Mouse (Mus musculus) lung, postnatal 36 days (tissue): ENCODE data around the gene Ddx54.
A peak's percentile ranks its signal among the peaks of the same experiment; 100 is the strongest.

Experiments used
- DNase-seq: peaks from one replicate; pipeline ENCODE4 v3.0.0; 2022; ENCODE audit warnings: mixed read lengths

Gene Ddx54

GRCm38 (mm10) chr5:120612822-120613604, 474 bp downstream of the Ddx54 start:
- peak; percentile 100 for DNase-seq

- peak; percentile 34 for DNase-seq
Measured at GRCm38 (mm10) chr5:120615903-120616302, 3.4 kb downstream of the Ddx54 start.

- DNase-seq, result no peak
Measured at GRCm38 (mm10) chr5:120618778-120619177, 6.2 kb downstream of the Ddx54 start.

GRCm38 (mm10) chr5:120619201-120619600, 6.7 kb downstream of the Ddx54 start:
- peak; percentile 53 for DNase-seq

- peak; percentile 81 for DNase-seq
Measured at GRCm38 (mm10) chr5:120620375-120621077, 8.0 kb downstream of the Ddx54 start.

- no peak for DNase-seq
Measured at GRCm38 (mm10) chr5:120621078-120621765, 8.7 kb downstream of the Ddx54 start.

GRCm38 (mm10) chr5:120621846-120622197, 9.3 kb downstream of the Ddx54 start:
- DNase-seq, result no peak

GRCm38 (mm10) chr5:120622198-120622851, 9.8 kb downstream of the Ddx54 start:
- DNase-seq, result peak; percentile 38

- DNase-seq, result no peak
Measured at GRCm38 (mm10) chr5:120624427-120624826, 11.9 kb downstream of the Ddx54 start.

- DNase-seq, result peak; percentile 44
Measured at GRCm38 (mm10) chr5:120626399-120626798, 13.9 kb downstream of the Ddx54 start.

- no peak for DNase-seq
Measured at GRCm38 (mm10) chr5:120627515-120628300, 15.2 kb downstream of the Ddx54 start.

- no peak for DNase-seq
Measured at GRCm38 (mm10) chr5:120628624-120629023, 16.1 kb downstream of the Ddx54 start.

GRCm38 (mm10) chr5:120631128-120631527, 18.6 kb downstream of the Ddx54 start:
- no peak for DNase-seq

GRCm38 (mm10) chr5:120631892-120632291, 19.4 kb downstream of the Ddx54 start:
- no peak for DNase-seq

- DNase-seq, result no peak
Measured at GRCm38 (mm10) chr5:120634131-120634530, 21.6 kb downstream of the Ddx54 start, which contains the start of gene Cfap73. Cfap73 (minus strand) TSS chr5:120634235.

GRCm38 (mm10) chr5:120634860-120635259, 22.3 kb downstream of the Ddx54 start:
- no peak for DNase-seq

GRCm38 (mm10) chr5:120635633-120636032, 23.1 kb downstream of the Ddx54 start:
- DNase-seq, result no peak

- no peak for DNase-seq
Measured at GRCm38 (mm10) chr5:120640094-120640493, 27.6 kb downstream of the Ddx54 start.

- peak; percentile 17 for DNase-seq
Measured at GRCm38 (mm10) chr5:120643365-120644085, 31.0 kb downstream of the Ddx54 start.

- no peak for DNase-seq
Measured at GRCm38 (mm10) chr5:120644227-120644626, 31.7 kb downstream of the Ddx54 start.

- no peak for DNase-seq
Measured at GRCm38 (mm10) chr5:120645851-120646250, 33.3 kb downstream of the Ddx54 start.
